Mouse (Mus musculus) neural tube, embryonic 11.5 days (tissue): ENCODE measurements around the gene Lef1. TPM values are rescaled to one million over a fixed set of nuclear protein-coding genes. Genes with fewer than 3 reads are reported as not detected.

Experiments
- ATAC-seq: fragments of 200-750 bp; cut with Nextera tagmentation; 2 replicates; pipeline ENCODE4 v1.8.0; 2017; ENCODE audit warnings: moderate number of reproducible peaks, mild to moderate bottlenecking, moderate TSS enrichment, moderate library complexity; ENCODE audit not compliant: insufficient read depth, low FRiP score, low TSS enrichment
- DNase-seq: peaks from one replicate; pipeline ENCODE4 v3.0.0-alpha.2; 2015; ENCODE audit warnings: low spot score
- H3K27ac ChIP-seq: fragments of 300-500 bp; sonication (generic); 2 replicates; pipeline ENCODE4 v1.5.1; 2014; ENCODE audit warnings: low read depth, mild to moderate bottlenecking, low read length
- H3K27me3 ChIP-seq: fragments of 300-500 bp; sonication (generic); 2 replicates; pipeline ENCODE4 v1.6.1; 2014; ENCODE audit warnings: mild to moderate bottlenecking, low read length, mixed read lengths; ENCODE audit not compliant: control insufficient read depth, insufficient read depth
- H3K36me3 ChIP-seq: fragments of 300-500 bp; sonication (generic); 2 replicates; pipeline ENCODE4 v1.6.1; 2014; ENCODE audit warnings: mild to moderate bottlenecking, low read length, moderate library complexity, mixed read lengths; ENCODE audit not compliant: control insufficient read depth, insufficient read depth
- H3K4me1 ChIP-seq: fragments of 300-500 bp; sonication (generic); 2 replicates; pipeline ENCODE4 v1.6.1; 2014; ENCODE audit warnings: low read length, mixed read lengths; ENCODE audit not compliant: control insufficient read depth, insufficient read depth
- H3K4me2 ChIP-seq: fragments of 300-500 bp; sonication (generic); 2 replicates; pipeline ENCODE4 v1.6.1; 2014; ENCODE audit warnings: low read depth, mild to moderate bottlenecking, moderate library complexity
- H3K4me3 ChIP-seq: fragments of 300-500 bp; sonication (generic); 2 replicates; pipeline ENCODE4 v1.5.1; 2014; ENCODE audit warnings: low read depth, low read length
- H3K9ac ChIP-seq: fragments of 300-500 bp; sonication (generic); 2 replicates; pipeline ENCODE4 v1.6.1; 2014; ENCODE audit warnings: mild to moderate bottlenecking, low read length
- H3K9me3 ChIP-seq: fragments of 300-500 bp; sonication (generic); 2 replicates; pipeline ENCODE4 v1.6.1; 2016; ENCODE audit warnings: low read length; ENCODE audit not compliant: control insufficient read depth
- WGBS: fragments of 180-500 bp; shearing (Covaris S2); extraction: QIAGEN DNeasy Blood & Tissue Kit; methylation state at CpG from one replicate; pipeline ENCODE4 v1.1.7; 2014; 5-methylcytosine and 5-hydroxymethylcytosine counted together
- polyA plus RNA-seq: library from polyadenylated mRNA; unstranded; fragments of >200 nt; fragmentation: Nextera tagmentation; extraction: Ambion mirVana; gene quantifications from 2 replicates; pipeline ENCODE4 v1.2.1, GENCODE M21; 2014

Lef1 gene
- polyA plus RNA-seq, 1 experiment from 2014 or later: 24.7 TPM

GRCm38 (mm10) chr3:131171292-131171960 lies 61.2 kb downstream of the Lef1 start:
- DNase-seq (no peak), ATAC-seq (no peak)
- H3K4me2 ChIP-seq: no peak overlapping the region
- no peaks in the 10 kb centered on the region for H3K4me1 ChIP-seq
- H3K36me3 ChIP-seq: no peaks in the 10 kb centered on the region
- no peak overlapping the region for H3K27ac ChIP-seq
- H3K27me3 ChIP-seq: no peaks in the 10 kb centered on the region
- H3K4me3 ChIP-seq: no peak overlapping the region
- no peak overlapping the region for H3K9ac ChIP-seq
- H3K9me3 ChIP-seq: no peaks in the 10 kb centered on the region
- 58% methylated on average over 10 of the region's 11 CpGs for WGBS

- ATAC-seq (no peak), DNase-seq (no peak)
- H3K9me3 ChIP-seq: no peaks in the 10 kb centered on the region
- no peak overlapping the region for H3K9ac ChIP-seq
- no peaks in the 10 kb centered on the region for H3K4me1 ChIP-seq
- WGBS: 88% methylated on average over 4 of the region's 4 CpGs
- no peaks in the 10 kb centered on the region for H3K36me3 ChIP-seq
- H3K27me3 ChIP-seq: no peaks in the 10 kb centered on the region
- H3K4me2 ChIP-seq: no peak overlapping the region
- no peak overlapping the region for H3K4me3 ChIP-seq
- H3K27ac ChIP-seq: no peak overlapping the region
Observed at GRCm38 (mm10) chr3:131172293-131172692, 62.0 kb downstream of the Lef1 start.

- no peak for DNase-seq
- H3K4me2 ChIP-seq: no peak overlapping the region
- no peaks in the 10 kb centered on the region for H3K9me3 ChIP-seq
- no peak overlapping the region for H3K4me3 ChIP-seq
- no peak overlapping the region for H3K27ac ChIP-seq
- 87% methylated on average over 11 of the region's 11 CpGs for WGBS
- H3K4me1 ChIP-seq: no peaks in the 10 kb centered on the region
- no peaks in the 10 kb centered on the region for H3K27me3 ChIP-seq
- no peaks in the 10 kb centered on the region for H3K36me3 ChIP-seq
- H3K9ac ChIP-seq: no peak overlapping the region
- no peak for ATAC-seq
Observed at GRCm38 (mm10) chr3:131181006-131181405, 70.7 kb downstream of the Lef1 start.

- no peaks in the 10 kb centered on the region for H3K4me1 ChIP-seq
- WGBS: 74% methylated on average over 6 of the region's 6 CpGs
- no peak overlapping the region for H3K4me2 ChIP-seq
- no peaks in the 10 kb centered on the region; the same call in 1 of the 2 replicates for H3K36me3 ChIP-seq
- ATAC-seq (no peak), DNase-seq (no peak)
- H3K4me3 ChIP-seq: no peak overlapping the region
- no peaks in the 10 kb centered on the region for H3K9me3 ChIP-seq
- H3K9ac ChIP-seq: no peak overlapping the region
- H3K27me3 ChIP-seq: no peaks in the 10 kb centered on the region
- no peak overlapping the region for H3K27ac ChIP-seq
Observed at GRCm38 (mm10) chr3:131182158-131182557, 71.9 kb downstream of the Lef1 start.

GRCm38 (mm10) chr3:131186193-131186592 lies 75.9 kb downstream of the Lef1 start:
- no peaks in the 10 kb centered on the region for H3K4me1 ChIP-seq
- DNase-seq (no peak), ATAC-seq (no peak)
- no peaks in the 10 kb centered on the region for H3K9me3 ChIP-seq
- H3K27me3 ChIP-seq: no peaks in the 10 kb centered on the region
- H3K27ac ChIP-seq: no peak overlapping the region
- H3K4me3 ChIP-seq: no peak overlapping the region
- no peak overlapping the region for H3K9ac ChIP-seq
- WGBS: 78% methylated on average over 5 of the region's 5 CpGs
- no peak overlapping the region for H3K4me2 ChIP-seq
- H3K36me3 ChIP-seq: no peaks in the 10 kb centered on the region; the same call in 1 of the 2 replicates

- Histone ChIP-seq H3K27me3 (no peaks in the 10 kb centered on the region), H3K4me2 (no peak overlapping the region), H3K4me3 (no peak overlapping the region), H3K9ac (no peak overlapping the region), H3K4me1 (no peaks in the 10 kb centered on the region), H3K36me3 (no peaks in the 10 kb centered on the region; the same call in 1 of the 2 replicates), H3K27ac (no peak overlapping the region), H3K9me3 (no peaks in the 10 kb centered on the region)
- ATAC-seq: no peak
- 84% methylated on average over 11 of the region's 11 CpGs for WGBS
- no peak for DNase-seq
Observed at GRCm38 (mm10) chr3:131190239-131190638, 80.0 kb downstream of the Lef1 start.

- Histone ChIP-seq H3K9me3 (no peaks in the 10 kb centered on the region), H3K4me2 (no peak overlapping the region), H3K36me3 (no peaks in the 10 kb centered on the region; the same call in 1 of the 2 replicates), H3K4me1 (no peaks in the 10 kb centered on the region), H3K9ac (no peak overlapping the region), H3K27ac (no peak overlapping the region), H3K4me3 (no peak overlapping the region), H3K27me3 (no peaks in the 10 kb centered on the region)
- no peak for DNase-seq
- ATAC-seq: no peak
- WGBS: 87% methylated on average over 19 of the region's 19 CpGs
Observed at GRCm38 (mm10) chr3:131190671-131191367, 80.5 kb downstream of the Lef1 start.

GRCm38 (mm10) chr3:131191454-131191853 lies 81.2 kb downstream of the Lef1 start:
- ATAC-seq: no peak
- WGBS: 83% methylated on average over 7 of the region's 7 CpGs
- Histone ChIP-seq H3K9ac (no peak overlapping the region), H3K4me3 (no peak overlapping the region), H3K27ac (no peak overlapping the region), H3K4me1 (no peaks in the 10 kb centered on the region), H3K27me3 (no peaks in the 10 kb centered on the region), H3K9me3 (no peaks in the 10 kb centered on the region), H3K36me3 (no peaks in the 10 kb centered on the region), H3K4me2 (no peak overlapping the region)
- no peak for DNase-seq

- no peak for ATAC-seq
- H3K4me2 ChIP-seq: no peak overlapping the region
- H3K27ac ChIP-seq: no peak overlapping the region
- H3K9ac ChIP-seq: no peak overlapping the region
- H3K4me3 ChIP-seq: no peak overlapping the region
- H3K9me3 ChIP-seq: no peaks in the 10 kb centered on the region
- 74% methylated on average over 10 of the region's 10 CpGs for WGBS
- DNase-seq: no peak
- no peaks in the 10 kb centered on the region for H3K36me3 ChIP-seq
- H3K4me1 ChIP-seq: no peaks in the 10 kb centered on the region
- no peaks in the 10 kb centered on the region for H3K27me3 ChIP-seq
Observed at GRCm38 (mm10) chr3:131196050-131196449, 85.8 kb downstream of the Lef1 start.
